Mouse (Mus musculus): ENCODE data around the gene Samd10.

The Samd10 gene

DNA sequence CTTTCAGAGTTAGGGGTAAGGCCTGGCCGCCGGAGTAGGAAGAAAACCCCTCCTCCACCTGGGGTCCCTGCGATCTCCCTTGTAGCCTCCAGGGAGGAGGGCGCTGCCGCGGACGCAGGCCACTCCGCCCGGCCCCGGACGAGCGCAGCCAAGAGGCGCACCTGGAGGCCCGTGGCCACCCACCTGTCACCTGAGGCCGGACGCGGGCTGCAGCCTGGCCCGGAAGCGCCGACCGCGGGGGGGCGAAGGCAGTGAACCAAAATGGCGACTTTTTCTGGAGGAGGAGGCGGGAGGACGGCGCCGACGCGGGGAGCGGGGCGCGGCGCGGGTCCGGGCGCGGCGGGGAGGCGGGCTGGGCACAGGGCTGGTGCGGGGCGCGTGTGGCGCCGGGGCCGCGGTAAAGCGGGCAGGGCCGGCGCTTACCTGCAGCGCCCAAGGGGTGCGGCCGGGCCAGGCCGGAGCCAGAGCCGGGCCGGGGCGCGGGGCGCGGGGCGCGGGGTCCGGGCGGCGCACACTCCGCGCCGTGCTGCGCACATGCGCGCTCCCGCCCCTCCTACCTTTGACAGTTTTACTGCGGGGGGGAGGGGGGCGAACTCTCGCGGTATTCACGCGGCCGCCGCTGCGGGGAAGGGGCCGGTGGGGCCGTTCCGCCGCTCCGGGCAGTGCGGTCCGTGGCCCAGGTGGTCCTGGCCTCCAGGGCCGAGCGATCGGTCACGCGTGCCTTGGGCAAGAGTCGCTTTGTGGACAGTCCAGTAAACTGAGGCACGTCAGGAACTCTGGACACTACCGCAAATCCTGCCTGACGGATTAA lies 6.6 kb downstream of the Samd10 start, which contains the start of gene Zfp512b:
Gene Zfp512b, minus strand, starts transcription at position 573 of the 811 bp plus-strand sequence.
- DNase-seq (ENCODE audit: low spot score): peak; percentile 63

DNA sequence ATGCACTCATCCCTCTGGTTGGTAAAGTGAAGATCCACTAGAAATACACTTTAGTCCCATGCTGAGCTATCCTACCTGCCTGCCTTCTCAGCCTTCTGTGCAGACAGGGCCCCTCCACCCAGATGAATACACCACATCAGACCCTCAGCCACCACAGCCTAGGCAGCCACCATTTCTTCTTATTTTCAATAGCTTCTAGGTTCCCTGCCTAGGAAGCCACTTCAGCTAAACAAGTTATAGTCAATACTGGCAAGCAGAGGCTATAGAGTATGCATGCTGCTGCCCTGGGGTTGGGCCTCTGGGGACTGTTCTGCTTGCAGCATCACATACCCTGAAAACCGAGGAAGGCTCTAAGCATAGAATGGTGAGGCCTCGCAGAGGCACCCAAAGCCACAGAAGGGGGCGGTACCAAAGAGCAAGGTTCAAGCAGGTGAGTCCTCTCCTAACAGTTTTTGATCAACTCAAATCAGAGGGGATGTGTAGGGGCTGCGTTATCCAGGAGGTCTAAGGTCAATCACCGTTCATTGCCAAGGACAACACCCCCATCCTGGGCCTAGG lies 7.4 kb downstream of the Samd10 start, which contains the start of gene Prpf6:
Gene Prpf6, plus strand, starts transcription at position 341 of the 558 bp plus-strand sequence.
- DNase-seq (ENCODE audit: low spot score): peak; percentile 43

DNA sequence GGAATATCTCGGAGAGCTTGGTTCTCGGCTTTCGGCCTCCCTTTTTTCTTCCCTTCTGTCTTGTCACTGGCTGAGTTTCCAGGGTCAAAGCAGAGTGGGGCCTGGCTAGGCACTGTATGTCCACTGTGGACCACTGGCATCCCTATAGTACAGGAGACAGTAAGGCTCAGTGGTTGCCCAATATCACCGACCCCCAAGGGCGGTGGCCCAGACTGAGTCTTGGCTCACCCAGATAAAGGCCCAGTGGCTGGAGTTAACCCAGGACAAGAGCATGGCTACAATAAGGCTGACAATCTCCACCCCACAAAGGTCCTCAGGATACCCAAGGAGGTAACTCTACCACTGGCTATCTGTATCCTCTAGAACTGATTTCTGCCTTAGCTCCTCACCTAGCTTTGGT lies 8.5 kb downstream of the Samd10 start:
- no peak for DNase-seq (ENCODE audit: low spot score)

DNA sequence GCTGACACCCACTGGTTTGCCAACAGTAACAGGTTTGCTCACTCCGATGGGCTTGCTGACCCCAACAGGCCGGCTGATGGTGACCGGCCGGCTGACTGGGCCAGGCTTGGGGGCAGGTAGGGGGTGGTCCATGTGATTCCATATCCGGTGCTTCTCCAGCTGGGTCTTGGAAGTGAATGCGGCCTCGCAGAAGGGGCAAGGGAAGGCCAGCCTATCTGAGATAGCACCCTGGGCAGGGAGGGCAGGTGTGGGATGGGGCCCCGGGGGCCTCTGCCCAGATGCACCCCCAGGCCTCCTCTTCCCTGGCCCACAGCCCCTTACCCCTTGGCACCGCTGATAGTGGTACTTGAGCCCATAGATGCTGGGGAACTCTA lies 9.3 kb downstream of the Samd10 start:
- no peak for DNase-seq (ENCODE audit: low spot score)

DNA sequence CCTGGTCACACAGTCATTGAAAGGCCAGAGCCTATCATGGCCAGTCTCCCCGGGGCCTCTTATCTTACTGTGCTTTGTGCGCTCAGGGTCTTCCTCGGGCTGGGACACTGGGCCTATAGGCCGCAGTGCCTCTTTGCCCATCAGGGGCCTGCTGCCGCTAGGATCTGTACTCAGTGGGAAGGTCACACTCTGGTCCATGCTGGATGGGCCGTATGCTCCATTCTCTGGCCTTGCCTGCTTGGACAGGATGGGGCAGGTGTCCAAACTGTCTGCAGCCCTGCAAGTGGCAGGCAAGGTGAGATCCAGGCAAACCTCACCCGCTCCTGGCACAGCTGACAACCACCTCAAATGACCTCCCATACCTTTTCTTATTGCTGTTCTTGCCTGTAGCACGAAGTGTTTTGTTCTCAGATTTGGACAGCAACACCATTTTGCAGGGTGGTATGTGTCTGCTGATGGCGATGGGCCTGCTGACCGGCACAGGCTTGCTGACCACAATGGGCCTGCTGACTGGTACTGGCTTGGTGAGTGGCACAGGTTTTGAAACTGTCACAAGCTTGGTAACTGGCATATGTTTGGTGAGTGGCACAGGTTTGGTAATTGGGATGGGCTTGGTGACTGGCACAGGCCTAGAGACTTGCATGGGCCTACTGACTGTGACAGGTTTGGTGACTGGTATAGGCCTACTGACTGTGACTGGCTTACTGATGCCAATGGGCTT lies 9.8 kb downstream of the Samd10 start:
- DNase-seq (ENCODE audit: low spot score): no peak

DNA sequence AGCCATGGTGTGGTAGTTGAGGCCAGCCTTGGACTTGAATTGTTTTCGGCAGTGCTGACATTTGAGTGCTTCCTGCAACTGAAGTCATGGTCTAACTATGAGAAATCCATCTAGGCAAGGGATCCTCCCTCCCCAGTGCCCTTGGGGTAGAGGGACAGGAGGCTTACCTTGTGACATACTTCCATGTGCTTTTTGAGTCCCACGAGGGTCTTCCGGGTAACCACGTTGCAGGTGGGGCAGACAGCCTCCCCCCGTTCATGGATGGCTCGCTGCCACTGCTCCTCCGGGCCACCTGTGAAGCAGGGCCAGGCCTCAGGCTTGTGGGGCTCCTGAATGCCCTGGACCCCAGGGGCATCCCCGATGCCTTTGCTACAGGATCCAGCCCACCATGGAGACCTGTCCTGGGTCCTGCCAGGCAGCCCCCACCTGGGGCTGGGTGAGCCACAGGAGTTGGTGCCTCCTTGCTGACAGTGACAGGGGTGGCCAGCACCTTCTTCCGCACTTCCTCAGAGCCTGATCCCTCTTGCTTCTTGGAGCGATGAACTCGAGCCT lies 10.7 kb downstream of the Samd10 start:
- DNase-seq (ENCODE audit: low spot score): no peak

DNA sequence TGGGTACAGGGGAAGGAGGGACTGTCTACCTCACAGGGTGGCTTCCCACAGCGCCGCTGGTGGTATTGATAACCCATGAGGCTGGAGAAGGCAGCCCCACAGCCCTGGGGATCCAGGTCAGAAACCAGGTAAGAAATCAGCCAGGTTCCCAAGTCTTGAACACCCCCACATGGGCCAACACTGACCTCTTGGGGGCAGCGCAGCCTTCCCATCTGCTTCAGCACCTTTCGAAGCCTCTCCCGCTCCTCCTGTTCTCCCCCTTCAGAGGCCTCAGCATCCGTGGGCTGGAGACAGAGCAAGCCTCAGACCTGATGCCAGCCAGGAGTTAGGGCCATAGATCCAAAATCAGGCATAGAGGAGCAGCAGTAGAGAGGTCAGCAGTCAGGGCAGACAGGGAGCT lies 11.2 kb downstream of the Samd10 start:
- DNase-seq (ENCODE audit: low spot score): no peak

DNA sequence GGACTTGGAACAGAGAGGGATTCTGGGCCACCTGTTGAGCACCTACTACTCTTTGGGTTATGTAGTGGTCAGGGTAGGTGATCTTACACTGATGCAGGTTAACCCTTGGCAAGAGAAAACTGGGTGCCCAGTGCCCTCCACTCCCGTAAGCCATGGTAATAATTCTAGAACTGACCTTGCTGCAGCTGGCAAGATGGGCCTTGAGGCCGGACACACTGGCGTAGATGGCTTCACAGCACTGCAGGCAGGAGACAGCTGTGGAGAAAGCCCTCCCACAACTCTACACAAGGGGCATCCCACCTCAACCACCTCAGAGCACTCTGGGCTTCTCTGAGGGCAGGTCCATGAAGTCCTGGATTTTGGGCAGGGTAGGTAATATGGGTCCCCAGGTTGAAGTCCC lies 12.9 kb downstream of the Samd10 start:
- DNase-seq (ENCODE audit: low spot score): no peak

DNA sequence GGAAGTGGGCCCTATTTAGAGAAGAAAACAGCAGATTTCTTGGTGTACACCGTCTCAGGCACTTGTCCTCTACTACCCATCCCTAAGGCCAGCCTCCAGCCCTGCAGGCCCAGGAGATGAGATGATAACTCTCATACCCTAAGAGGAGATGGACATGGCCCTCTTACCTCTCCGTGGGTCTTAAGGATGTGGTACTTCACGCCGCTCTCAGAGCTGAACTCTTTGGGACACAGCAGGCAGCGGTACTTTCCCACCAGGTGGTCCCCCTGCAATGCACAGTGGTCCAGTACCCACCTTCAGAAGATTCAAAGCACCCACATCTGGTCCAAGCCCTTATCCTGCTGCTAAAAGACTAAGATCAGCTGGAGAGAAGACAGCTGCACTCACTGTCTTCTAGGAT lies 13.5 kb downstream of the Samd10 start:
- DNase-seq (ENCODE audit: low spot score): no peak

DNA sequence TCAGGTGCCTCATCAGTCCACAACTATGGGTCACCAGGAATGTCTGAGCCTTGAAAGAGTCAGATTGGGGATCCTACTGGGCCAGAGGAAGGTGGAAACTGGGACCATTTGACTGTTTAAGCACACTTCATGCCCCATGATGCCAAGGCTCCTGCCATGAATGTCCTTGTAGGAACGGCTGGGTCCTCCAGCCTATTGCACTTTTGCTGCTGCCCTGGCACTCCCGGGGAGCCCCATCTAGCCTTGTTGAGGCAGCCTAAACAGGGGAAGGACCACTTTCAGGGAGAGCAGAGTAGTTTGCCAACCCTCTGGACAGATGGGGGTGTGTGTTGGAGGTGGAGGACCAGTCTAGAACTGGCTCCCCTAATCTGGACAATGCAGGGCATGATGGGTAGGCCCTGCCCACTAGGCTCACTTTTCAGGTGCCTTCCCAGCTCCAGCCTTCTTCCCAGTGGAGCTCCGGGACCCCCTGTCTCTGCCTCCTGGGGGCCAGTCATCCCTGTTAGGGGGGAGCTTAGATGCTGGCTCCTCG lies 14.5 kb downstream of the Samd10 start, which contains the start of gene Uckl1:
Gene Uckl1, minus strand, starts transcription at position 482 of the 532 bp plus-strand sequence.
- DNase-seq (ENCODE audit: low spot score): no peak

DNA sequence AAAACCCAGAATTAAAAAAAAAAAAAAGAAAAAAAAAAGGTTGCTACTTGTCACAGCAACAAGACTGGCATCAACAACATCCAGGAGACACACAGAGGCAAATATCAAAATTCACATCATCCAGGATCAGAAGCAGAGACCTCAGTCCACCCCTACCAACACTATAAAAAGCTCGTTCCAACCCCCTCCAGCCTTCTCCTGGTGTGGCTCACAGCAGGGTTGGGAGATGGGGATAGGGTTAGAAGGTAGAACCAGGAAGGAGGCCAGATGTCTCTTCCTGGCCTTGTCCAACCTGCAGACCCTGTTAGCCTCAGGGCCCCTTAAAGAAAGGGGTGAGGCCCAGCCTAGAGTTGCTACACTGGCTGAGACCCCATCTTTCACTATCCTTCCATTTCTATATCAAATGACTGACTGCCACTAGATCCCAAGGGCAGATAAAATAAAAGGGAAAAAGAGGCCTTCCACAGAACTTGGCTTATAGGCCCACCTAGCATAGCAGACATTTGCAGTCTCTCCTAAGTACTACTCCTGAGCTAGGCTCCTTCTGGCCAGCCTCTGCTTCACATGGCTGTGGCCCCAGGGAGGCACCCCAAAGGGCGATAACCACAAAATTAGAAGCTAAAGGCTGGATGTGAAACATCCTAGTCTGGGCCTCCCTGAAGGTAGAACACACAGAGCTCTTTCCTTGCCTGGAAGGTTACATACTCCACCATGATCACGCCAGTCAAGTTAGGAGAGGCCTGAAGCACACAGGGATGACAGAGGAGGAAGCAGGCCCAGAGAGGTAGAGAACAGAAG lies 15.4 kb downstream of the Samd10 start:
- DNase-seq (ENCODE audit: low spot score): no peak

DNA sequence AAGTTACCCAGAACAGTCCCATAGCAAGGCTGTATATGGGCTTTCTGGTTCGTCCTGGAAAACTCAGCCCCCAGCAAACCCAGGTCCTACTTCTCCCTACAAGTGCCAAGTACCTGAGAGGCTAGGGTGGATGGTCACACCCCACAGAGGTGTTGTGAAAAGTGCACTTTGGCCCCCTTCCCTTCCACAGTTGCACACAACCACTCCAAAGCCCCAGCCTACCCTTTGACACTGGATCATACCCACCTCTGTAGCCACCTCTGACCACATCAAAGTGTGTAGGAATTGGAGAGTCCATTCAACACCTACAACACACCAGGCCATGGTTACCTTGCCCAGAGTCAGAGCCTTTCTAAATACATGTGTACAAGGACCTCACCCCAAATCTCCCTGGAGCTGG lies 16.1 kb downstream of the Samd10 start:
- no peak for DNase-seq (ENCODE audit: low spot score)

DNA sequence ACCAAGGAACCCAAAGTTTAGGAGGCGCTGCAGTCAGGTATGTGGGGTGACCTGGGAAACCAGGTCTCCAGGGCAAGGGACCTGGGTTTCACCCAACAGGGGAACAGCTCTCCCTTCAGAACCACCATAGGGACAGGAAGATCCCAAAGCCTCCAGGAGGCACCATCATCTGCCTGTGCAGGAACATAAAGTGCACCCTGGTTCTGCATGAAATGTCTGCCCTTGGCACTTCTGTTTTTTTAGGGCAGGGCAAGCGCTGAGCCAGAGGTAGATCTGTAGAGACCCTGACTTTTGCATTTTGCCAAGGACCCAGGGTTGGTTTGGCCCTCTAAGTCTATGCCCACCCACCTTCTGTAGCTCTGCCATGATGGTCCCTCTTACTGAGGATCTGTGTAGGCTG lies 16.7 kb downstream of the Samd10 start:
- DNase-seq (ENCODE audit: low spot score): no peak

DNA sequence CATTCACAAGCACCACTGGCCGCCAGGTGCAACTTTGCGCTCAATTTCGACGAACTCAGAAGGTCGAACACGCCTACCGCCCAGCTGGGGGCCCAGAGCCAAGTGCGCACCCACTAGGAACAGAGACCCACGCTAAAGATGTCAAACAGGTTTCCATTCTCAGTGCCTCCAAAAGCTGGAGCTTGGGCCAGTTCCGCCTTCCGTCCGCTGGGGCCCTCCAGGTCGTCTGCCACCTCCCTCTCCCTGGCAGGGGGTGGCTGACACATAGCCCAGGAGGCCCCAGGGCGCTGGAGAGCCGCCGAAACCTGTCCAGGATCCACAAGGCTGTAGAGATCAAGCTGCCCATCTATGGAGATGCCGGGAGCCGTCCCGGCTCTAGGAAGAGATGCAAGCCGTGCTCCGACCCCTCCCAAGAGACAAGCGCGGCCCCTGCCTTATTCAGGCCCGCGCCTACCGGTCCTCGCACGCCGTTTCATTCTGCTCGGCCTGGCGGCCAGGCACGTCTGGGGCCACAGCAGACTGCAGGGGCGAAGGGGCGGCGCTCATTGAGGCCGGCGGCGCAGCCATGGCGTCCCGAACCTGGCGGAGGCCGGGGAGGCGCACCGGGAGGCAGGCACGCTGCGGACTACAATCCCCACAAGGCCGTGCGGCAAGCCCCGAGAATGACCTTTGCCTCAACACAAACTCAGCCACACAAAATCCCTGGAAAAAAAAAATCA lies 17.5 kb downstream of the Samd10 start:
- DNase-seq (ENCODE audit: low spot score): peak; percentile 73

DNA sequence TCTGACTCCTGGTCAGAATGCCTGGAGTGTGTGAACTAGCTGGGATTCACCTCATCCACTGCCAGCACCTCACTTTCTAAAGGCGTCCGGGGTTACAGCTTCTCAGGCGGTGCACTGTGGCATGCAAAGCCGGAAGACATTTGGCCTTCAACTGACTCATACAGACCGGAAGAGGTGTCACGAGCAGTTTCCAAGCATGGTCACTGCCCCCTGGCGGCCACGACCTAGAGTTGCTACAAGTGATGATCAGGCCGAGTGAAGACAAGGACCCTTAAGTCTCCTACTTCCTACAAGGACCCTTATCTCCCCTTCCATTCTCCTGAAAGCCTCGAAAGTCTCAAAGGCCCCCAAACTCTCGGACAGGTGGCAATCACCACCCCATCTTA lies 18.0 kb downstream of the Samd10 start:
- peak; percentile 89 for DNase-seq (ENCODE audit: low spot score)

DNA sequence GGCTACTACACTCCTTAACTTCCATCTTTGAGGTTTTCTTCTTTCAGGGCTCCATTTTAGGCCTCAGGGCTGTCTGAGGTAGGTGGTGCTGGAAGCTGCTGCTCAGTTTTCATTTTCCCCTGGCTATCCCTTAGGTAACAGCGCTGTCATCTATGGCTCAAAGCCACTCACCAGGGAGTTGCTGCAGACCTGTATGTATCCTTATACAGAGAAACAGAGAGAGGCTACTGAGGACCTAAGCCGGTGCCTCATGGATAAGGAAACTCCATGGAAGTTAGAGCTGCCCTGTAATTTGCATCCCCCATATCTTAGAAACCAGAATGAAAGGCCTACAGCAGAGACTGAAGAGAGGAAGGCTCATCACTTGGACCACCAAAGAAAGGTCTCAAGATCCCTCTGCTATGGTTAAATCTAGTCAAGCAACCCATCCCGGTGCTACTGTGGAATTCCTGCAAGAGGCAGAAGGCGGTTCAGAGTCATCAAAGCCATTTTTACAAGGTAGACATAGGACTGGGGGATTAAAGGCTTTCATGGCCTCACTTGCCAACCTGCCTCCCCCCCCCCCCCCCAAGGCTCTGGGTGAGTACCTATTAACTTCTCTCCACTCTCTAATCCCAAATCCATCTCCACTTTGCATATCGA lies 18.8 kb downstream of the Samd10 start:
- DNase-seq (ENCODE audit: low spot score): no peak

DNA sequence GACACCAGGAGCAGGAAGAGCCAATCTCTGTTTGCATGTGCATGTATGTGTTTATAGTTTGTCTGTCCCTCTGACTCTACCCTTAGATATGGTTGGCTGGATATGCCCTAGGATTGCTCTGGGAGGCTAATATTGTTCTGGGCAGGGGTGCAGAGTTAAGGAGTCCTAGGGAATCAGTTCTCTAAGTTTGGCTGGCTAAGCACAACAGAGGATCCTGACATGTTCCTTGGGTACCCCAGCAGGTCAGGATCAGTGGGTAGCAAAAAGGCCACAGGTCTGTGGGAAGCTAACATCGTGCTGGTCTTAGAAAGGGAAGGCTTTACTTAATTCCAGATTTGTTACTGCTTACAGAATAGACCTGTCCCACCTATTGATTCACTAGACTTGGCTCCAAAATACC lies 19.3 kb downstream of the Samd10 start:
- DNase-seq (ENCODE audit: low spot score): no peak

DNA sequence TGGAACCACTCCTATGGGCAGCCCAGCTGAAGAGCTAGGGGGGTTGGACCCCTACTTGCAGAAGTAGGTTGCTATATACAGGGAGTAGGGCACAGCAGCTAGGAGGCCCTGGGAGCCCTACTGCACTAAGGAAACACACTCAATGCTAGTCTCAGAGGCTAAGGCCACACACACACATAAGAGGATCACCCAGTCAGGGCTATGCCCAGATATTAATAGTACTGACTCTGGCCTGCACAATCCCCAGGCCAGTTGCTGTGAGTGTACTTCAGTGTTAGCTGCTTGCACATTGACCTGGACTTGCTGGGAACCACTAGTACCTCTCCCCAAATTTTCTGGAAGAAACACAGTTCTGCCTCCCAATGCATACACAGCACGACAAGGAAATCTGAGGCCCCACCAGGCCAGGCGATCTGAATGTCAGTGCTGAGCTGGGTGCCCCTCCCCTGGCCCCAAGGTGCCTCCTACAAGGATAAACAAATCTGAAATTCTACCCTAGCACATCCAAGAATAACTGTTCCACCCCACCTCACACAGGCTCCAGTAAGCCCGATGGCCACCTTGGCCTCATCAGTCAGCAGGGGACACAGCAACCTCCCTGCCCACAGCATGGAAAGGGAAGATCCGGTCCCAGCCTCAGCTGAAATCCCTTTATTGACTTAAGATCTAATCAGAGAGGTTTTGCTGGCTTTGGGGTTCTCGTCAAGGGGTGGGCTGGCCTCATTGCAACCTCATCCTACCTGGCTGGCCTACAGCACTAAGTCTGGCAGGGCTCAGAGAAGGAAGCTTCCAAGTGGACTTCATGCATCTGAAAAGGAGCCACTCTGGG lies 20.0 kb downstream of the Samd10 start:
- DNase-seq (ENCODE audit: low spot score): no peak

DNA sequence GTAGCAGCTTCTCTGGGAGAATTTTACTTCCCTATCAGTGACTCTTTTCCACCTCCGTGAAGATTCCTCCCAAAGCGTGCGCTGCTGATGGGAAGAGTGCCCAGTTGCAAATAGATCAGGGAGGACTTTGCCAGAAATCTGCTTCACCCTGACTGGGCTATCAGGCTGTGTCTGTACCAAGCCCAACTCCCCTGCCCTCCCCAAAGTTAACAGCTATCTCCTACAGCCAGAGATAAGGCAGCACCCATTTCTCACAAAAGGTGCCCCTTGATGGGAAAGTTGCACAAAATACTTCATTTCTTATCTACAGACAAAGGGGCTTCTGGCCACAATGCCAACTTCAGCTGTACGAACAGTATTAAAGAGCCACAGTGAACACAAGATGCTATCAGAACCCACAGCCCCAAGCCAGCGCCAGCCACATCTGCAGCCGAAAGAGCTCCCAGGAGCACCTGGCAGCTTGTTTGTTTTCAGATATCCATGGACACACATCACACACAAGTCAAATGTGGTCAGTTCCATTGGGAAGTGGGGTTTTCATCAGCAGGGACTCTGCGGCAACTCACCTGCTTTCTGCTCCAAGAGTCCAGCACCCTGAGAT lies 20.9 kb downstream of the Samd10 start:
- no peak for DNase-seq (ENCODE audit: low spot score)
